Mouse (Mus musculus): ENCODE data around the gene Eif2b4.

DNA sequence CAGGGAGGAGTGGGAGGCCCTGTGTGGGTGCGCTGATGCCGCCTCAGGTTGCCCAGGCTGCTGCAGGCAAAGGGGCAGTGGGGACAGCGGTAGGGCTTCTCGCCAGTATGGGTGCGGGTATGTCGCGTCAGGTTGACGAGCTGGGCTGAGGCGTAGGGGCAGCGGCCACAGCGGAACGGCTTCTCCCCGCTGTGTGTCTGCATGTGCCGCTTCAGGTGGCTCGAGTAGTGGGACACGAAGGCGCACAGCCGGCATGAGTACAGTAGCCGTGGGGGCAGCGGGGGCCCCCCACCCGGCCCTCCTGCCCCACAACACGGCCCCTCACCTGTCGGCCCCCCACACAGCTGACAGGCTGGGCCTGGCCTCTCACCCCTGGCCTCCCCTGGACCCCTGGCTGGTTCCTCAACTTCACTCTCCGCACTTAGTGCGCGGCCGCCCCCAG lies 7.1 kb upstream of the Eif2b4 start:
- no peak for TF ChIP-seq TCF12 (IDR thresholded peaks at IDR 0.05; ENCODE audit: insufficient read depth, poor library complexity, severe bottlenecking)
- TF ChIP-seq POLR2A (IDR thresholded peaks at IDR 0.05; ENCODE audit: insufficient read length, low read depth): peak; percentile 50
- no peak for TF ChIP-seq USF1 (IDR thresholded peaks at IDR 0.05; ENCODE audit: low read depth)
- no peak for TF ChIP-seq REST (IDR thresholded peaks at IDR 0.05; ENCODE audit: insufficient read depth, insufficient read length)
- TF ChIP-seq E2F4 (IDR thresholded peaks at IDR 0.05; ENCODE audit: insufficient read depth): no peak
- no peak for TF ChIP-seq MYOG (IDR thresholded peaks at IDR 0.05; ENCODE audit: control insufficient read depth in 1 of 3, insufficient read depth in 1 of 3, insufficient read length in 2 of 3, low read depth in 2 of 3)
- TF ChIP-seq MAX (IDR thresholded peaks at IDR 0.05; ENCODE audit: low read depth): no peak
- TF ChIP-seq CEBPB (IDR thresholded peaks at IDR 0.05; ENCODE audit: insufficient read depth, poor library complexity, severe bottlenecking): no peak
- no peak for TF ChIP-seq MYOD1 (IDR thresholded peaks at IDR 0.05; ENCODE audit: control insufficient read depth in 1 of 3, insufficient read length in 2 of 3, low read depth in 2 of 3)
- TF ChIP-seq POLR2AphosphoS2 (IDR thresholded peaks at IDR 0.05; ENCODE audit: insufficient read length, low read depth): peak; percentile 99

All from myocyte (in vitro differentiated cells).